Mouse (Mus musculus) megakaryocyte, embryonic 14.5 days (primary cell): ENCODE results near the gene Sh3glb2. TPM values are rescaled to one million over a fixed set of nuclear protein-coding genes. Genes with fewer than 3 reads are reported as not detected.

Experiments
- H3K27me3 ChIP-seq: replicated peaks from 2 replicates; pipeline ENCODE3; 2012; ENCODE audit warnings: inconsistent platforms
- H3K36me3 ChIP-seq: replicated peaks from 2 replicates; pipeline ENCODE3; 2012; ENCODE audit warnings: low read length, inconsistent platforms, mixed read lengths
- H3K4me1 ChIP-seq: 2 replicates; pipeline ENCODE4 v1.6.1; 2012; ENCODE audit warnings: inconsistent platforms
- H3K4me3 ChIP-seq: replicated peaks from 2 replicates; pipeline ENCODE3; 2012; ENCODE audit warnings: moderate library complexity, mild to moderate bottlenecking, inconsistent platforms
- H3K9me3 ChIP-seq: 2 replicates; pipeline ENCODE4 v1.6.1; 2012; ENCODE audit warnings: inconsistent platforms
- FLI1 ChIP-seq: IDR thresholded peaks from 2 replicates; pipeline ENCODE4 v1.6.1; 2012; ENCODE audit warnings: low read length, inconsistent platforms, mixed read lengths
- GATA1 ChIP-seq: IDR thresholded peaks from 3 replicates; pipeline ENCODE4 v1.6.1; 2012; ENCODE audit warnings: mixed read lengths, low read length, inconsistent platforms, borderline replicate concordance
- polyA plus RNA-seq: library from polyadenylated mRNA; stranded (reverse); fragments of >175 nt; gene quantifications from 2 replicates; pipeline ENCODE4 v1.2.3, GENCODE M21; 2012; ENCODE audit warnings: low replicate concordance; ENCODE audit not compliant: insufficient read depth

The Sh3glb2 gene
- polyA plus RNA-seq, 1 experiment = 45.5 TPM

- no peak overlapping the region for H3K4me3 ChIP-seq
- peaks cover 99% of the 10 kb centered on the region for H3K36me3 ChIP-seq
- no peak for TF ChIP-seq GATA1
- TF ChIP-seq FLI1 = no peak
- no peaks in the 10 kb centered on the region for H3K27me3 ChIP-seq
- H3K9me3 ChIP-seq = no peaks in the 10 kb centered on the region
- peaks cover 11% of the 10 kb centered on the region for H3K4me1 ChIP-seq
These were observed 16.6 kb downstream of the Sh3glb2 start for GRCm38 (mm10) chr2:30342544-30342943.

- peaks cover 99% of the 10 kb centered on the region for H3K36me3 ChIP-seq
- no peak for TF ChIP-seq GATA1
- TF ChIP-seq FLI1 = no peak
These were observed 17.1 kb downstream of the Sh3glb2 start for GRCm38 (mm10) chr2:30342061-30342460.

GRCm38 (mm10) chr2:30337179-30337578 lies 22.0 kb downstream of the Sh3glb2 start:
- no peaks in the 10 kb centered on the region for H3K9me3 ChIP-seq
- H3K4me3 ChIP-seq = no peak overlapping the region
- H3K27me3 ChIP-seq = no peaks in the 10 kb centered on the region
- peaks cover 99% of the 10 kb centered on the region for H3K36me3 ChIP-seq
- H3K4me1 ChIP-seq = peaks cover 3% of the 10 kb centered on the region; the same call in 1 of the 2 replicates
- TF ChIP-seq FLI1 (no peak), GATA1 (no peak)

More at GRCm38 (mm10) chr2:30342061-30342460, 17.1 kb downstream of the Sh3glb2 start:
- Histone ChIP-seq H3K27me3 (no peaks in the 10 kb centered on the region), H3K9me3 (no peaks in the 10 kb centered on the region), H3K4me3 (no peak overlapping the region), H3K4me1 (peaks cover 14% of the 10 kb centered on the region)

- no peak overlapping the region for H3K4me3 ChIP-seq
- no peaks in the 10 kb centered on the region for H3K9me3 ChIP-seq
- H3K36me3 ChIP-seq = peaks cover 99% of the 10 kb centered on the region
- no peaks in the 10 kb centered on the region for H3K27me3 ChIP-seq
- peaks cover 3% of the 10 kb centered on the region; the same call in 1 of the 2 replicates for H3K4me1 ChIP-seq
- no peak for TF ChIP-seq FLI1
- no peak for TF ChIP-seq GATA1
These were observed 22.8 kb downstream of the Sh3glb2 start for GRCm38 (mm10) chr2:30336174-30336915.

- TF ChIP-seq GATA1 = no peak
- TF ChIP-seq FLI1 = no peak
- H3K9me3 ChIP-seq = no peaks in the 10 kb centered on the region
- no peaks in the 10 kb centered on the region for H3K27me3 ChIP-seq
- H3K4me1 ChIP-seq = peaks cover 3% of the 10 kb centered on the region; the same call in 1 of the 2 replicates
- H3K36me3 ChIP-seq = peaks cover 99% of the 10 kb centered on the region
- H3K4me3 ChIP-seq = no peak overlapping the region
These were observed 23.8 kb downstream of the Sh3glb2 start for GRCm38 (mm10) chr2:30335324-30335723.

- TF ChIP-seq GATA1 (no peak), FLI1 (no peak)
- no peaks in the 10 kb centered on the region for H3K27me3 ChIP-seq
- no peak overlapping the region for H3K4me3 ChIP-seq
- no peaks in the 10 kb centered on the region for H3K9me3 ChIP-seq
- peaks cover 99% of the 10 kb centered on the region for H3K36me3 ChIP-seq
- H3K4me1 ChIP-seq = no peaks in the 10 kb centered on the region
These were observed 30.3 kb downstream of the Sh3glb2 start for GRCm38 (mm10) chr2:30328791-30329190.

GRCm38 (mm10) chr2:30327276-30327675 lies 31.9 kb downstream of the Sh3glb2 start:
- Histone ChIP-seq H3K9me3 (no peaks in the 10 kb centered on the region), H3K4me3 (no peak overlapping the region), H3K4me1 (no peaks in the 10 kb centered on the region), H3K36me3 (peaks cover 99% of the 10 kb centered on the region), H3K27me3 (no peaks in the 10 kb centered on the region)
- no peak for TF ChIP-seq FLI1
- TF ChIP-seq GATA1 = no peak

- H3K4me3 ChIP-seq = no peak overlapping the region
- no peaks in the 10 kb centered on the region for H3K27me3 ChIP-seq
- no peaks in the 10 kb centered on the region for H3K4me1 ChIP-seq
- TF ChIP-seq FLI1 = no peak
- no peak for TF ChIP-seq GATA1
- no peaks in the 10 kb centered on the region for H3K9me3 ChIP-seq
- H3K36me3 ChIP-seq = peaks cover 99% of the 10 kb centered on the region
These were observed 33.8 kb downstream of the Sh3glb2 start for GRCm38 (mm10) chr2:30325296-30325695.

GRCm38 (mm10) chr2:30323111-30323510 lies 36.0 kb downstream of the Sh3glb2 start:
- peaks cover 7% of the 10 kb centered on the region for H3K4me1 ChIP-seq
- H3K36me3 ChIP-seq = peaks cover 93% of the 10 kb centered on the region
- no peak overlapping the region for H3K4me3 ChIP-seq
- no peaks in the 10 kb centered on the region for H3K9me3 ChIP-seq
- TF ChIP-seq GATA1 (no peak), FLI1 (no peak)
- no peaks in the 10 kb centered on the region for H3K27me3 ChIP-seq

- Histone ChIP-seq H3K4me3 (no peak overlapping the region), H3K27me3 (no peaks in the 10 kb centered on the region), H3K36me3 (peaks cover 92% of the 10 kb centered on the region), H3K9me3 (no peaks in the 10 kb centered on the region), H3K4me1 (peaks cover 13% of the 10 kb centered on the region)
- TF ChIP-seq GATA1 (no peak), FLI1 (no peak)
These were observed 39.9 kb downstream of the Sh3glb2 start for GRCm38 (mm10) chr2:30319260-30319659.
